Mouse (Mus musculus) intestine, postnatal 0 days (tissue): ENCODE measurements around the gene Eid3. TPM values are rescaled to one million over a fixed set of nuclear protein-coding genes. Genes with fewer than 3 reads are reported as not detected.
A peak's percentile ranks its signal among the peaks of the same experiment; 100 is the strongest.

Experiments used
- ATAC-seq: fragments of 200-750 bp; cut with Nextera tagmentation; 2 replicates; pipeline ENCODE4 v1.8.0; 2017; ENCODE audit warnings: mild to moderate bottlenecking, moderate TSS enrichment, moderate library complexity
- H3K27ac ChIP-seq: fragments of 300-500 bp; sonication (generic); 2 replicates; pipeline ENCODE4 v1.5.1; 2014; ENCODE audit warnings: mild to moderate bottlenecking, low read depth, low read length, moderate library complexity
- H3K27me3 ChIP-seq: fragments of 300-500 bp; sonication (generic); replicated peaks from 2 replicates; pipeline ENCODE4 v1.6.1; 2014; ENCODE audit warnings: low read length, mixed read lengths; ENCODE audit not compliant: control insufficient read depth, insufficient read depth
- H3K36me3 ChIP-seq: fragments of 300-500 bp; sonication (generic); 2 replicates; pipeline ENCODE4 v1.6.1; 2014; ENCODE audit warnings: mild to moderate bottlenecking, moderate library complexity; ENCODE audit not compliant: control insufficient read depth, insufficient read depth
- H3K4me1 ChIP-seq: fragments of 300-500 bp; sonication (generic); replicated peaks from 2 replicates; pipeline ENCODE4 v1.6.1; 2014; ENCODE audit warnings: antibody characterized with exemption, low read length, mixed read lengths; ENCODE audit not compliant: control insufficient read depth, insufficient read depth
- H3K4me2 ChIP-seq: fragments of 300-500 bp; sonication (generic); replicated peaks from 2 replicates; pipeline ENCODE4 v1.6.1; 2014; ENCODE audit warnings: low read depth, mild to moderate bottlenecking, moderate library complexity
- H3K4me3 ChIP-seq: fragments of 300-500 bp; sonication (generic); 2 replicates; pipeline ENCODE4 v1.5.1; 2014; ENCODE audit warnings: low read depth, low read length
- H3K9ac ChIP-seq: fragments of 300-500 bp; sonication (generic); 2 replicates; pipeline ENCODE4 v1.6.1; 2014; ENCODE audit warnings: mild to moderate bottlenecking, low read depth, low read length
- H3K9me3 ChIP-seq: fragments of 300-500 bp; sonication (generic); 2 replicates; pipeline ENCODE4 v1.6.1; 2016; ENCODE audit warnings: mixed run types; ENCODE audit not compliant: control insufficient read depth
- CTCF ChIP-seq: sonication (generic); IDR thresholded peaks from 2 replicates; pipeline ENCODE4 v1.5.1; 2016; ENCODE audit warnings: low read depth, mild to moderate bottlenecking, control low read depth, antibody characterized with exemption, moderate library complexity
- WGBS: fragments of 180-500 bp; shearing (Covaris S2); extraction: QIAGEN DNeasy Blood & Tissue Kit; methylation state at CpG from one replicate; pipeline ENCODE4 v1.1.7; 2014; 5-methylcytosine and 5-hydroxymethylcytosine counted together
- polyA plus RNA-seq: library from polyadenylated mRNA; unstranded; fragments of >200 nt; fragmentation: Nextera tagmentation; extraction: Ambion mirVana; gene quantifications from 2 replicates; pipeline ENCODE4 v1.2.1, GENCODE M21; 2015

The Eid3 gene
- polyA plus RNA-seq, 1 experiment from 2014 or later = 0.17 TPM

- Histone ChIP-seq H3K27ac (peak overlapping the region; percentile 98), H3K9ac (peak overlapping the region; percentile 61), H3K36me3 (peaks cover 12% of the 10 kb centered on the region; the same call in 1 of the 2 replicates), H3K4me2 (peak overlapping the region; percentile 78), H3K4me3 (peak overlapping the region; percentile 68), H3K27me3 (no peaks in the 10 kb centered on the region), H3K4me1 (0 out of 2 replicates have a peak, but pooled peaks cover 8% of the 10 kb centered on the region), H3K9me3 (no peaks in the 10 kb centered on the region)
- TF ChIP-seq CTCF = peak; percentile 72
- WGBS = 1% methylated on average over 8 of the region's 8 CpGs
- peak; percentile 57 for ATAC-seq
Observed at GRCm38 (mm10) chr10:82859533-82859915, 6.9 kb upstream of the Eid3 start.

- ATAC-seq = peak; percentile 64
- TF ChIP-seq CTCF = peak; percentile 39; the same call in 1 of the 2 replicates
- H3K4me3 ChIP-seq = peak overlapping the region; percentile 68
- H3K4me2 ChIP-seq = peak overlapping the region; percentile 78
- H3K36me3 ChIP-seq = peaks cover 17% of the 10 kb centered on the region; the same call in 1 of the 2 replicates
- under 1% methylated on average over 50 of the region's 50 CpGs for WGBS
- peak overlapping the region; percentile 77 for H3K9ac ChIP-seq
- H3K27ac ChIP-seq = peak overlapping the region; percentile 98
- H3K4me1 ChIP-seq = 0 out of 2 replicates have a peak, but pooled peaks cover 8% of the 10 kb centered on the region
- no peaks in the 10 kb centered on the region for H3K27me3 ChIP-seq
- no peaks in the 10 kb centered on the region for H3K9me3 ChIP-seq
Observed at GRCm38 (mm10) chr10:82860181-82860928, 6.1 kb upstream of the Eid3 start.

GRCm38 (mm10) chr10:82860929-82861315 lies 5.5 kb upstream of the Eid3 start:
- Histone ChIP-seq H3K27ac (peak overlapping the region; percentile 98), H3K9me3 (no peaks in the 10 kb centered on the region), H3K9ac (peak overlapping the region; percentile 77), H3K4me1 (0 out of 2 replicates have a peak, but pooled peaks cover 8% of the 10 kb centered on the region), H3K4me3 (peak overlapping the region; percentile 68), H3K36me3 (peaks cover 17% of the 10 kb centered on the region; the same call in 1 of the 2 replicates), H3K4me2 (peak overlapping the region; percentile 78), H3K27me3 (no peaks in the 10 kb centered on the region)
- no peak for TF ChIP-seq CTCF
- no peak for ATAC-seq
- WGBS = 5% methylated on average over 8 of the region's 8 CpGs

GRCm38 (mm10) chr10:82863106-82863680 lies 3.2 kb upstream of the Eid3 start:
- no peak overlapping the region for H3K4me3 ChIP-seq
- H3K9ac ChIP-seq = no peak overlapping the region
- H3K4me1 ChIP-seq = 0 out of 2 replicates have a peak, but pooled peaks cover 8% of the 10 kb centered on the region
- no peaks in the 10 kb centered on the region for H3K9me3 ChIP-seq
- peaks cover 29% of the 10 kb centered on the region; the same call in 1 of the 2 replicates for H3K36me3 ChIP-seq
- TF ChIP-seq CTCF = no peak
- H3K27ac ChIP-seq = no peak overlapping the region
- H3K27me3 ChIP-seq = no peaks in the 10 kb centered on the region
- H3K4me2 ChIP-seq = no peak overlapping the region
- 69% methylated on average over 5 of the region's 5 CpGs for WGBS
- no peak for ATAC-seq

- WGBS = 79% methylated on average over 7 of the region's 7 CpGs
- TF ChIP-seq CTCF = no peak
- Histone ChIP-seq H3K27ac (no peak overlapping the region), H3K27me3 (no peaks in the 10 kb centered on the region), H3K4me2 (0 out of 2 replicates have a peak overlapping the region, but pooled peaks have one; percentile 3), H3K9ac (no peak overlapping the region), H3K9me3 (no peaks in the 10 kb centered on the region), H3K36me3 (peaks cover 29% of the 10 kb centered on the region; the same call in 1 of the 2 replicates), H3K4me1 (0 out of 2 replicates have a peak, but pooled peaks cover 8% of the 10 kb centered on the region), H3K4me3 (no peak overlapping the region)
- no peak for ATAC-seq
Observed at GRCm38 (mm10) chr10:82863827-82864226, 2.6 kb upstream of the Eid3 start.

GRCm38 (mm10) chr10:82866832-82867231 lies 406 bp downstream of the Eid3 start:
- ATAC-seq = no peak
- WGBS = 85% methylated on average over 18 of the region's 18 CpGs
- Histone ChIP-seq H3K27ac (no peak overlapping the region), H3K4me1 (0 out of 2 replicates have a peak, but pooled peaks cover 3% of the 10 kb centered on the region), H3K4me3 (no peak overlapping the region), H3K27me3 (no peaks in the 10 kb centered on the region), H3K36me3 (peaks cover 35% of the 10 kb centered on the region), H3K4me2 (no peak overlapping the region), H3K9ac (no peak overlapping the region), H3K9me3 (no peaks in the 10 kb centered on the region)
- no peak for TF ChIP-seq CTCF
